Mouse (Mus musculus): Measurements from ENCODE around the gene Gm13285.
"Not testable (repeated sequence)": the region's sequence is repeated elsewhere in the genome, so short reads cannot be mapped to it uniquely, and the experiment has no call there.

Gm13285 gene

GRCm38 (mm10) chr4:88799365-88799764 is at the start of gene Gm13285:
Gene Gm13285, plus strand, starts transcription at chr4:88799665.
- DNase-seq (ENCODE audit: low read depth, low spot score), result not testable (repeated sequence)

- no peak for DNase-seq (ENCODE audit: low read depth, low spot score)
Observed at GRCm38 (mm10) chr4:88749926-88750325, 49.5 kb upstream of the Gm13285 start.

- not testable (repeated sequence) for DNase-seq (ENCODE audit: low read depth, low spot score)
Observed at GRCm38 (mm10) chr4:88754818-88755340, 44.6 kb upstream of the Gm13285 start, which contains the start of gene Gm13271. Gene Gm13271, plus strand, starts transcription at chr4:88754868.

GRCm38 (mm10) chr4:88756581-88757513 is 42.6 kb upstream of the Gm13285 start:
- DNase-seq (ENCODE audit: low read depth, low spot score), result not testable (repeated sequence)

GRCm38 (mm10) chr4:88757628-88758031 is 41.8 kb upstream of the Gm13285 start:
- DNase-seq (ENCODE audit: low read depth, low spot score), result not testable (repeated sequence)

GRCm38 (mm10) chr4:88758751-88759150 is 40.7 kb upstream of the Gm13285 start:
- not testable (repeated sequence) for DNase-seq (ENCODE audit: low read depth, low spot score)

- DNase-seq (ENCODE audit: low read depth, low spot score), result peak; percentile 21
Observed at GRCm38 (mm10) chr4:88759610-88760268, 39.7 kb upstream of the Gm13285 start, which contains the start of gene Gm13283. Gene Gm13283, plus strand, starts transcription at chr4:88760119.

GRCm38 (mm10) chr4:88760431-88760830 is 39.0 kb upstream of the Gm13285 start:
- DNase-seq (ENCODE audit: low read depth, low spot score), result not testable (repeated sequence)

GRCm38 (mm10) chr4:88761776-88762175 is 37.7 kb upstream of the Gm13285 start:
- DNase-seq (ENCODE audit: low read depth, low spot score), result not testable (repeated sequence)

GRCm38 (mm10) chr4:88762341-88762740 is 37.1 kb upstream of the Gm13285 start:
- DNase-seq (ENCODE audit: low read depth, low spot score), result not testable (repeated sequence)

- DNase-seq (ENCODE audit: low read depth, low spot score), result not testable (repeated sequence)
Observed at GRCm38 (mm10) chr4:88763384-88764018, 36.0 kb upstream of the Gm13285 start.

GRCm38 (mm10) chr4:88773534-88773933 is 25.9 kb upstream of the Gm13285 start, which contains the start of gene Gm13290:
Gene Gm13290, plus strand, starts transcription at chr4:88773834.
- not testable (repeated sequence) for DNase-seq (ENCODE audit: low read depth, low spot score)

GRCm38 (mm10) chr4:88776622-88777021 is 22.8 kb upstream of the Gm13285 start, which contains the start of gene Gm13289:
Gene Gm13289, plus strand, starts transcription at chr4:88776922.
- DNase-seq (ENCODE audit: low read depth, low spot score), result not testable (repeated sequence)

- DNase-seq (ENCODE audit: low read depth, low spot score), result not testable (repeated sequence)
Observed at GRCm38 (mm10) chr4:88779550-88779949, 19.9 kb upstream of the Gm13285 start, which contains the start of gene Gm13272. Gene Gm13272, plus strand, starts transcription at chr4:88779850.

- DNase-seq (ENCODE audit: low read depth, low spot score), result not testable (repeated sequence)
Observed at GRCm38 (mm10) chr4:88780320-88780719, 19.1 kb upstream of the Gm13285 start.

GRCm38 (mm10) chr4:88781831-88782230 is 17.6 kb upstream of the Gm13285 start, which contains the start of gene Ifnz:
Gene Ifnz, plus strand, starts transcription at chr4:88782131.
- not testable (repeated sequence) for DNase-seq (ENCODE audit: low read depth, low spot score)

- DNase-seq (ENCODE audit: low read depth, low spot score), result not testable (repeated sequence)
Observed at GRCm38 (mm10) chr4:88782335-88782734, 17.1 kb upstream of the Gm13285 start.

- not testable (repeated sequence) for DNase-seq (ENCODE audit: low read depth, low spot score)
Observed at GRCm38 (mm10) chr4:88785409-88785808, 14.1 kb upstream of the Gm13285 start, which contains the start of gene Gm13276. Gene Gm13276, plus strand, starts transcription at chr4:88785709.

- DNase-seq (ENCODE audit: low read depth, low spot score), result not testable (repeated sequence)
Observed at GRCm38 (mm10) chr4:88788402-88788801, 11.1 kb upstream of the Gm13285 start, which contains the start of gene Gm13277. Gene Gm13277, plus strand, starts transcription at chr4:88788632.

GRCm38 (mm10) chr4:88791250-88791649 is 8.2 kb upstream of the Gm13285 start, which contains the start of gene Gm13278:
Gene Gm13278, plus strand, starts transcription at chr4:88791550.
- DNase-seq (ENCODE audit: low read depth, low spot score), result not testable (repeated sequence)

All from ES-CJ7 (cell line).